Mouse (Mus musculus): Measurements from ENCODE around the gene H2-DMa. TPM values are rescaled to one million over a fixed set of nuclear protein-coding genes. Genes with fewer than 3 reads are reported as not detected.

The H2-DMa gene
- polyA plus RNA-seq (2012; rRNA removed): 11.1 and 18.4 TPM in 2 replicates

GRCm38 (mm10) chr17:34119249-34120179, at the start of gene H2-DMa:
Gene H2-DMa (plus strand): TSS chr17:34119541.

GRCm38 (mm10) chr17:34092197-34092875, 27.0 kb upstream of the H2-DMa start, which contains the start of gene H2-Oa:
Gene H2-Oa (plus strand): TSS chr17:34092340.

GRCm38 (mm10) chr17:34122188-34122984, 3.0 kb downstream of the H2-DMa start, which contains the start of gene Brd2:
Gene Brd2 (minus strand): TSS chr17:34122634.

GRCm38 (mm10) chr17:34143033-34143432, 23.7 kb downstream of the H2-DMa start, which contains the start of gene H2-DMb2:
Gene H2-DMb2 (plus strand): TSS chr17:34143307.

GRCm38 (mm10) chr17:34152923-34153322, 33.6 kb downstream of the H2-DMa start, which contains the start of gene H2-DMb1:
Gene H2-DMb1 (plus strand): TSS chr17:34153072.

GRCm38 (mm10) chr17:34187261-34187916, 68.0 kb downstream of the H2-DMa start, which contains the start of the genes Tap1 and Psmb9:
Gene Tap1 (plus strand): TSS chr17:34187553.
Gene Psmb9 (minus strand): TSS chr17:34187764.

Other genes starting within 250 kb of the H2-DMa start
- gene Gm7029, start 245.7 kb upstream of the H2-DMa start, polyA plus RNA-seq (2012; rRNA removed): not detected in 2 replicates
- 2.8 and 3.9 TPM in 2 replicates for gene Kifc1, start 228.9 kb upstream of the H2-DMa start, polyA plus RNA-seq (2012; rRNA removed)
- 0.18 and 0.26 TPM in 2 replicates for gene Platr17, start 214.4 kb upstream of the H2-DMa start, polyA plus RNA-seq (2012; rRNA removed)
- 25.6 and 26.2 TPM in 2 replicates for gene Daxx, start 210.1 kb upstream of the H2-DMa start, polyA plus RNA-seq (2012; rRNA removed)
- gene Tapbp, start 203.6 kb upstream of the H2-DMa start, polyA plus RNA-seq (2012; rRNA removed): 92.0 and 99.2 TPM in 2 replicates
- gene Zbtb22, start 203.6 kb upstream of the H2-DMa start, polyA plus RNA-seq (2012; rRNA removed): 45.0 and 64.9 TPM in 2 replicates
- gene Rgl2, start 190.0 kb upstream of the H2-DMa start, polyA plus RNA-seq (2012; rRNA removed): 89.5 and 105 TPM in 2 replicates
- 5.2 and 6.8 TPM in 2 replicates for gene Pfdn6, start 179.2 kb upstream of the H2-DMa start, polyA plus RNA-seq (2012; rRNA removed)
- gene Wdr46, start 178.9 kb upstream of the H2-DMa start, polyA plus RNA-seq (2012; rRNA removed): 8.8 and 11.1 TPM in 2 replicates
- 16.9 and 20.2 TPM in 2 replicates for gene B3galt4, start 168.1 kb upstream of the H2-DMa start, polyA plus RNA-seq (2012; rRNA removed)
- gene Vps52, start 163.7 kb upstream of the H2-DMa start, polyA plus RNA-seq (2012; rRNA removed): 30.6 and 32.9 TPM in 2 replicates
- 111 and 142 TPM in 2 replicates for gene Rps18, start 163.5 kb upstream of the H2-DMa start, polyA plus RNA-seq (2012; rRNA removed)
- gene H2-K1, start 119.2 kb upstream of the H2-DMa start, polyA plus RNA-seq (2012; rRNA removed): 1,329 and 1,533 TPM in 2 replicates
- gene Ring1, start 94.9 kb upstream of the H2-DMa start, polyA plus RNA-seq (2012; rRNA removed): 16.2 and 20.2 TPM in 2 replicates
- 42.2 and 91.2 TPM in 2 replicates for gene H2-Ke6, start 91.5 kb upstream of the H2-DMa start, polyA plus RNA-seq (2012; rRNA removed)
- 101 and 145 TPM in 2 replicates for gene Slc39a7, start 87.9 kb upstream of the H2-DMa start, polyA plus RNA-seq (2012; rRNA removed)
- gene Rxrb, start 87.7 kb upstream of the H2-DMa start, polyA plus RNA-seq (2012; rRNA removed): 41.3 and 55.6 TPM in 2 replicates
- 1.1 and 2.3 TPM in 2 replicates for gene Col11a2, start 80.1 kb upstream of the H2-DMa start, polyA plus RNA-seq (2012; rRNA removed)
- 0.70 and 4.2 TPM in 2 replicates for gene H2-Oa, start 27.2 kb upstream of the H2-DMa start, polyA plus RNA-seq (2012; rRNA removed)
- 49.0 and 51.3 TPM in 2 replicates for gene Brd2, start 3.1 kb downstream of the H2-DMa start, polyA plus RNA-seq (2012; rRNA removed)
- gene H2-DMb2, start 23.8 kb downstream of the H2-DMa start, polyA plus RNA-seq (2012; rRNA removed): 1.7 and 3.5 TPM in 2 replicates
- gene H2-DMb1, start 33.5 kb downstream of the H2-DMa start, polyA plus RNA-seq (2012; rRNA removed): 15.8 and 34.6 TPM in 2 replicates
- gene Tap1, start 68.0 kb downstream of the H2-DMa start, polyA plus RNA-seq (2012; rRNA removed): 9.8 and 12.1 TPM in 2 replicates
- gene Psmb9, start 68.2 kb downstream of the H2-DMa start, polyA plus RNA-seq (2012; rRNA removed): 13.9 and 19.6 TPM in 2 replicates
- 12.2 and 14.1 TPM in 2 replicates for gene Psmb8, start 78.2 kb downstream of the H2-DMa start, polyA plus RNA-seq (2012; rRNA removed)
- gene Tap2, start 84.0 kb downstream of the H2-DMa start, polyA plus RNA-seq (2012; rRNA removed): 13.4 and 13.7 TPM in 2 replicates
- gene H2-Ob, start 119.4 kb downstream of the H2-DMa start, polyA plus RNA-seq (2012; rRNA removed): 0.40 and 0.88 TPM in 2 replicates
- gene H2-Ab1, start 138.1 kb downstream of the H2-DMa start, polyA plus RNA-seq (2012; rRNA removed): 153 and 391 TPM in 2 replicates
- 56.6 and 93.6 TPM in 2 replicates for gene H2-Aa, start 168.3 kb downstream of the H2-DMa start, polyA plus RNA-seq (2012; rRNA removed)
- gene H2-Eb1, start 186.3 kb downstream of the H2-DMa start, polyA plus RNA-seq (2012; rRNA removed): 28.3 and 43.9 TPM in 2 replicates
- gene H2-Eb2, start 206.1 kb downstream of the H2-DMa start, polyA plus RNA-seq (2012; rRNA removed): not detected in 2 replicates
- 0.03 and 0.19 TPM in 2 replicates for gene Btnl2, start 235.3 kb downstream of the H2-DMa start, polyA plus RNA-seq (2012; rRNA removed)